Comparison of ENCODE assay signal across 9 mouse cellular contexts in the genomic region with DNA sequence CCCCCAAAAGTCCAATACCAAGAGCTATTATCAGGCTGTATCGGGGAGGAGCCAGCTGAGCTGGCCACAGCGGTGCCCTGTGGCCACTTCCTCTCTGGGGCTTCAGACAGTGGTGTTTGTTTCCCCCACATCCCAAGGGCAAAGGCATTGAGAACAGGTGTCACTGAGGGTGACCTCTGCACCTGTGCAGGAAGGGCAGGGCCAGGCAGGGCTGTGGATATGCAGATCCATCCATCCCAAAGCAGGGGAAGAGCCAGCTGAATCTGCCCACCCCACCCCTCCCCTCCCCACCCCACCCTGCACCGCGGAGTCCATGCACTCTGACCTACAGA. TPM values are rescaled to one million over a fixed set of nuclear protein-coding genes. Genes with fewer than 3 reads are reported as not detected.
DNase-seq lines count a peak whose midpoint lies in the region; ATAC-seq and TF ChIP-seq lines count a peak whose summit lies in the region.
"Had no signal": no experiment of that assay in that cellular context is flagged by ENCODE, and none has a peak within 500 bp of the region (broad histone marks: within the 10 kb centered on the region; RNA-seq: fewer than 3 reads in every experiment).

No protein-coding gene starts in this region.

- no peak for TF ChIP-seq POLR2A in bone marrow, adult 2 months (IDR thresholded peaks at IDR 0.05; ENCODE audit: borderline replicate concordance, control insufficient read depth, low read depth, low read length)

- H3K4me2 ChIP-seq in hindbrain, embryonic 11.5 days (replicated peaks; ENCODE audit: low read depth, low read length): no peak overlapping the region
- no peak overlapping the region for H3K4me2 ChIP-seq in hindbrain, embryonic 16.5 days (ENCODE audit: low read length)
- peak overlapping the region; percentile 15 for H3K4me2 ChIP-seq in liver, embryonic 12.5 days

- H3K27ac ChIP-seq in hindbrain, embryonic 11.5 days (ENCODE audit: low read depth, low read length): no peak overlapping the region
- H3K27ac ChIP-seq in hindbrain, embryonic 16.5 days (ENCODE audit: low read depth, low read length): no peak overlapping the region
- H3K27ac ChIP-seq in bone marrow, adult 2 months (ENCODE audit: control insufficient read depth, insufficient read depth, low read depth, low read length, poor library complexity): peak overlapping the region; percentile 91
- H3K27ac ChIP-seq in liver, embryonic 12.5 days: peak overlapping the region; percentile 50

- no peak overlapping the region for H3ac ChIP-seq in C2C12 (ENCODE audit: control insufficient read depth, insufficient read length, low read depth)

- no peaks in the 10 kb centered on the region for H3K27me3 ChIP-seq in hindbrain, embryonic 11.5 days (ENCODE audit: control insufficient read depth, insufficient read depth, low read length)
- H3K27me3 ChIP-seq in hindbrain, embryonic 16.5 days (replicated peaks; ENCODE audit: control insufficient read depth, insufficient read depth, low read length): no peaks in the 10 kb centered on the region
- no peaks in the 10 kb centered on the region for H3K27me3 ChIP-seq in C2C12 (ENCODE audit: control insufficient read depth, insufficient read depth, insufficient read length)
- no peaks in the 10 kb centered on the region for H3K27me3 ChIP-seq in liver, embryonic 12.5 days (replicated peaks)

- WGBS in hindbrain, embryonic 11.5 days: 52% methylated on average over 4 of the region's 4 CpGs
- 42% methylated on average over 2 of the region's 4 CpGs for WGBS in hindbrain, embryonic 16.5 days
- WGBS in bone marrow, adult 2 months: 10% methylated on average over 4 of the region's 4 CpGs
- WGBS in liver, embryonic 12.5 days (ENCODE audit: insufficient replicate concordance): 15% methylated on average over 4 of the region's 4 CpGs

- H3K4me3 ChIP-seq in hindbrain, embryonic 11.5 days (ENCODE audit: low read depth, low read length): no peak overlapping the region
- no peak overlapping the region for H3K4me3 ChIP-seq in hindbrain, embryonic 16.5 days (ENCODE audit: low read length)
- H3K4me3 ChIP-seq in C2C12 (ENCODE audit: insufficient read depth, poor library complexity, severe bottlenecking): no peak overlapping the region
- no peak overlapping the region for H3K4me3 ChIP-seq in bone marrow, adult 2 months (replicated peaks; ENCODE audit: control insufficient read depth, low read depth, low read length)
- H3K4me3 ChIP-seq in liver, embryonic 12.5 days: no peak overlapping the region

- DNase-seq in hindbrain, embryonic 11.5 days (ENCODE audit: low spot score): no peak
- DNase-seq in left cerebral cortex, postnatal 14 days (ENCODE audit: low spot score in 2 of 2): no peak
- DNase-seq in adrenal gland, adult (ENCODE audit: inconsistent age in 2 of 2, low spot score in 1 of 2): no peak
- no peak for DNase-seq in spleen, adult 18-20 months
- DNase-seq: kidney, adult 2 months had no signal

- H3K79me2 ChIP-seq in C2C12 (ENCODE audit: control insufficient read depth, insufficient read depth): peaks cover 100% of the 10 kb centered on the region

- no peak overlapping the region for H3K9ac ChIP-seq in hindbrain, embryonic 11.5 days (ENCODE audit: low read depth, low read length)
- H3K9ac ChIP-seq in hindbrain, embryonic 16.5 days (ENCODE audit: low read depth, low read length): no peak overlapping the region
- H3K9ac ChIP-seq in liver, embryonic 12.5 days: no peak overlapping the region

- H3K36me3 ChIP-seq in hindbrain, embryonic 11.5 days (ENCODE audit: control insufficient read depth, insufficient read depth, low read length): peaks cover 5% of the 10 kb centered on the region; the same call in 1 of the 2 replicates
- peaks cover 7% of the 10 kb centered on the region for H3K36me3 ChIP-seq in hindbrain, embryonic 16.5 days (ENCODE audit: control insufficient read depth, insufficient read depth, low read length)
- H3K36me3 ChIP-seq in C2C12 (ENCODE audit: control insufficient read depth, insufficient read depth): peaks cover 23% of the 10 kb centered on the region
- peaks cover 17% of the 10 kb centered on the region for H3K36me3 ChIP-seq in liver, embryonic 12.5 days

- peaks cover 78% of the 10 kb centered on the region for H3K79me3 ChIP-seq in C2C12 (ENCODE audit: low read depth)

- peaks cover 3% of the 10 kb centered on the region; the same call in 1 of the 2 replicates for H3K4me1 ChIP-seq in hindbrain, embryonic 11.5 days (replicated peaks; ENCODE audit: control insufficient read depth, insufficient read depth, low read length)
- H3K4me1 ChIP-seq in hindbrain, embryonic 16.5 days (ENCODE audit: control insufficient read depth, insufficient read depth, low read depth, low read length): peaks cover 19% of the 10 kb centered on the region
- peaks cover 21% of the 10 kb centered on the region for H3K4me1 ChIP-seq in bone marrow, adult 2 months (ENCODE audit: control insufficient read depth, insufficient read depth, low read length)
- peaks cover 52% of the 10 kb centered on the region for H3K4me1 ChIP-seq in liver, embryonic 12.5 days

- no peak for TF ChIP-seq CTCF in C2C12 (IDR thresholded peaks at IDR 0.05; ENCODE audit: control insufficient read depth, insufficient read depth, insufficient read length)
- no peak for TF ChIP-seq CTCF in bone marrow, adult 2 months (IDR thresholded peaks at IDR 0.05; ENCODE audit: control insufficient read depth, insufficient read depth, low read length)

- ATAC-seq in hindbrain, embryonic 11.5 days (ENCODE audit: low FRiP score): peak; percentile 45; the same call in 1 of the 2 replicates
- ATAC-seq in hindbrain, embryonic 16.5 days: no peak
- ATAC-seq in liver, embryonic 12.5 days: peak; percentile 58

- intact Hi-C loops in left cerebral cortex, postnatal 14 days (cut with DNase I): loop anchor here (5.0 kb wide), 1 partner anchor 59 kb away; a partner anchor contains a TSS

- H3K9me3 ChIP-seq in hindbrain, embryonic 11.5 days (ENCODE audit: control insufficient read depth, low read length): no peaks in the 10 kb centered on the region
- no peaks in the 10 kb centered on the region for H3K9me3 ChIP-seq in hindbrain, embryonic 16.5 days (ENCODE audit: control insufficient read depth, low read length)
- peaks cover 4% of the 10 kb centered on the region; the same call in 1 of the 2 replicates for H3K9me3 ChIP-seq in liver, embryonic 12.5 days (replicated peaks)

TF ChIP-seq in C2C12, 6 proteins besides CTCF, POLR2A, EP300 and RAD21:
- peak; percentile 90 for TF ChIP-seq MYOD1 (IDR thresholded peaks at IDR 0.05; ENCODE audit: control insufficient read depth, insufficient read length, low read depth)
- no peak for TF ChIP-seq USF1 (IDR thresholded peaks at IDR 0.05; ENCODE audit: low read depth)
- TF ChIP-seq CEBPB (IDR thresholded peaks at IDR 0.05; ENCODE audit: low read depth): no peak
- no peak for TF ChIP-seq MAX (IDR thresholded peaks at IDR 0.05)

RNA-seq across cellular contexts. Expression of a gene that starts 59.1 kb away (rescaled TPM):
- 13.4 and 21.0 TPM in 2 replicates for polyA plus RNA-seq in hindbrain, embryonic 11.5 days (2014; fragmentation: Nextera tagmentation; extraction: Ambion mirVana)
- polyA plus RNA-seq in hindbrain, embryonic 16.5 days (2015; fragmentation: Nextera tagmentation; extraction: Ambion mirVana): 11.1 TPM in 2 replicates
- 45.2 TPM for polyA plus RNA-seq in C2C12 (2012; fragmentation: generic; extraction: Trizol)
- 7.0 and 10.4 TPM in 2 replicates for polyA plus RNA-seq in bone marrow, adult 2 months (2011; ENCODE audit: insufficient read depth, insufficient read length, low replicate concordance, missing spikeins)
- polyA plus RNA-seq in liver, embryonic 12.5 days (2016; fragmentation: Nextera tagmentation; extraction: Ambion mirVana): 3.5 and 3.8 TPM in 2 replicates
- total RNA-seq in left cerebral cortex, postnatal 14 days (2021): 100 to 1,000 TPM; 110 to 111 TPM

Comparison
In these comparisons a context has a peak if more than half of its experiments do, and no peak if none do; other contexts are left out.
1. H3K27ac ChIP-seq: peak in bone marrow, adult 2 months (single experiment) and liver, embryonic 12.5 days (single experiment); none in hindbrain, embryonic 11.5 days (single experiment) and hindbrain, embryonic 16.5 days (single experiment).